Mouse (Mus musculus): ENCODE data around the gene Sugt1. TPM values are rescaled to one million over a fixed set of nuclear protein-coding genes. Genes with fewer than 3 reads are reported as not detected.

Gene Sugt1
- polyA plus RNA-seq (2016; fragmentation: Nextera tagmentation; extraction: Ambion mirVana) = 152 and 162 TPM in 2 replicates

- peak within 1 kb of the TSS; percentile 96 for H3K27ac ChIP-seq
- peak; percentile 97 for DNase-seq (ENCODE audit: extremely low spot score, low spot score)
- no peaks in the 10 kb centered on the region for H3K9me3 ChIP-seq
- H3K4me1 ChIP-seq = peaks cover 31% of the 10 kb centered on the region
- peak within 1 kb of the TSS; percentile 76 for H3K4me3 ChIP-seq
- no peaks in the 10 kb centered on the region for H3K27me3 ChIP-seq (ENCODE audit: poor library complexity, severe bottlenecking)
- H3K36me3 ChIP-seq (replicated peaks) = peaks cover 27% of the 10 kb centered on the region
- WGBS = under 1% methylated on average over 60 of the region's 60 CpGs
Measured at GRCm38 (mm10) chr14:79587139-79587851, at the start of gene Sugt1. Sugt1 (plus strand) TSS chr14:79587691.

GRCm38 (mm10) chr14:79537921-79538320, 49.6 kb upstream of the Sugt1 start:
- H3K4me3 ChIP-seq = no peak overlapping the region
- no peaks in the 10 kb centered on the region for H3K4me1 ChIP-seq
- no peaks in the 10 kb centered on the region for H3K36me3 ChIP-seq (replicated peaks)
- no peak overlapping the region for H3K27ac ChIP-seq
- no peak for DNase-seq (ENCODE audit: extremely low spot score, low spot score)
- no peaks in the 10 kb centered on the region for H3K9me3 ChIP-seq
- no peaks in the 10 kb centered on the region for H3K27me3 ChIP-seq (ENCODE audit: poor library complexity, severe bottlenecking)

- Histone ChIP-seq H3K4me1 (no peaks in the 10 kb centered on the region), H3K36me3 (replicated peaks) (no peaks in the 10 kb centered on the region), H3K9me3 (no peaks in the 10 kb centered on the region), H3K27me3 (ENCODE audit: poor library complexity, severe bottlenecking) (no peaks in the 10 kb centered on the region), H3K27ac (no peak overlapping the region), H3K4me3 (no peak overlapping the region)
- DNase-seq (ENCODE audit: extremely low spot score, low spot score) = no peak
Measured at GRCm38 (mm10) chr14:79541606-79542005, 45.9 kb upstream of the Sugt1 start.

- DNase-seq (ENCODE audit: extremely low spot score, low spot score) = no peak
- Histone ChIP-seq H3K36me3 (replicated peaks) (no peaks in the 10 kb centered on the region), H3K4me1 (no peaks in the 10 kb centered on the region), H3K4me3 (no peak overlapping the region), H3K27me3 (ENCODE audit: poor library complexity, severe bottlenecking) (no peaks in the 10 kb centered on the region), H3K9me3 (no peaks in the 10 kb centered on the region), H3K27ac (no peak overlapping the region)
- WGBS = 89% methylated on average over 7 of the region's 7 CpGs
Measured at GRCm38 (mm10) chr14:79549343-79549742, 38.1 kb upstream of the Sugt1 start.

- Histone ChIP-seq H3K4me3 (no peak overlapping the region), H3K27me3 (ENCODE audit: poor library complexity, severe bottlenecking) (no peaks in the 10 kb centered on the region), H3K27ac (no peak overlapping the region), H3K9me3 (no peaks in the 10 kb centered on the region), H3K36me3 (replicated peaks) (no peaks in the 10 kb centered on the region), H3K4me1 (no peaks in the 10 kb centered on the region)
- no peak for DNase-seq (ENCODE audit: extremely low spot score, low spot score)
- WGBS = 94% methylated on average over 2 of the region's 2 CpGs
Measured at GRCm38 (mm10) chr14:79551929-79552328, 35.6 kb upstream of the Sugt1 start.

GRCm38 (mm10) chr14:79552854-79553253, 34.6 kb upstream of the Sugt1 start:
- DNase-seq (ENCODE audit: extremely low spot score, low spot score) = no peak
- no peak overlapping the region for H3K27ac ChIP-seq
- H3K9me3 ChIP-seq = no peaks in the 10 kb centered on the region
- H3K36me3 ChIP-seq (replicated peaks) = no peaks in the 10 kb centered on the region
- no peak overlapping the region for H3K4me3 ChIP-seq
- H3K4me1 ChIP-seq = no peaks in the 10 kb centered on the region
- WGBS = 93% methylated on average over 1 of the region's 1 CpGs
- no peaks in the 10 kb centered on the region for H3K27me3 ChIP-seq (ENCODE audit: poor library complexity, severe bottlenecking)

- H3K36me3 ChIP-seq (replicated peaks) = 0 out of 2 replicates have a peak, but pooled peaks cover 3% of the 10 kb centered on the region
- H3K27ac ChIP-seq = no peak overlapping the region
- H3K27me3 ChIP-seq (ENCODE audit: poor library complexity, severe bottlenecking) = no peaks in the 10 kb centered on the region
- WGBS = 93% methylated on average over 1 of the region's 1 CpGs
- H3K4me3 ChIP-seq = no peak overlapping the region
- no peaks in the 10 kb centered on the region for H3K4me1 ChIP-seq
- no peaks in the 10 kb centered on the region for H3K9me3 ChIP-seq
- no peak for DNase-seq (ENCODE audit: extremely low spot score, low spot score)
Measured at GRCm38 (mm10) chr14:79557796-79558195, 29.7 kb upstream of the Sugt1 start.

- 22% methylated on average over 5 of the region's 5 CpGs for WGBS
- H3K4me3 ChIP-seq = no peak overlapping the region
- no peaks in the 10 kb centered on the region for H3K4me1 ChIP-seq
- H3K27ac ChIP-seq = no peak overlapping the region
- H3K9me3 ChIP-seq = no peaks in the 10 kb centered on the region
- H3K27me3 ChIP-seq (ENCODE audit: poor library complexity, severe bottlenecking) = no peaks in the 10 kb centered on the region
- 0 out of 2 replicates have a peak, but pooled peaks cover 3% of the 10 kb centered on the region for H3K36me3 ChIP-seq (replicated peaks)
- DNase-seq (ENCODE audit: extremely low spot score, low spot score) = peak; percentile 35
Measured at GRCm38 (mm10) chr14:79562745-79563144, 24.7 kb upstream of the Sugt1 start.

GRCm38 (mm10) chr14:79564784-79565183, 22.7 kb upstream of the Sugt1 start:
- no peak for DNase-seq (ENCODE audit: extremely low spot score, low spot score)
- no peaks in the 10 kb centered on the region for H3K27me3 ChIP-seq (ENCODE audit: poor library complexity, severe bottlenecking)
- no peak overlapping the region for H3K4me3 ChIP-seq
- no peak overlapping the region for H3K27ac ChIP-seq
- no peaks in the 10 kb centered on the region for H3K4me1 ChIP-seq
- no peaks in the 10 kb centered on the region for H3K9me3 ChIP-seq
- WGBS = 55% methylated on average over 6 of the region's 6 CpGs
- H3K36me3 ChIP-seq (replicated peaks) = 0 out of 2 replicates have a peak, but pooled peaks cover 3% of the 10 kb centered on the region

GRCm38 (mm10) chr14:79573482-79574191, 13.9 kb upstream of the Sugt1 start:
- no peak overlapping the region for H3K27ac ChIP-seq
- H3K4me1 ChIP-seq = no peaks in the 10 kb centered on the region
- DNase-seq (ENCODE audit: extremely low spot score, low spot score) = no peak
- peaks cover 6% of the 10 kb centered on the region; the same call in 1 of the 2 replicates for H3K36me3 ChIP-seq (replicated peaks)
- 93% methylated on average over 13 of the region's 13 CpGs for WGBS
- H3K4me3 ChIP-seq = no peak overlapping the region
- H3K27me3 ChIP-seq (ENCODE audit: poor library complexity, severe bottlenecking) = no peaks in the 10 kb centered on the region
- no peaks in the 10 kb centered on the region for H3K9me3 ChIP-seq

- Histone ChIP-seq H3K27ac (no peak overlapping the region), H3K27me3 (ENCODE audit: poor library complexity, severe bottlenecking) (no peaks in the 10 kb centered on the region), H3K4me3 (no peak overlapping the region), H3K9me3 (no peaks in the 10 kb centered on the region), H3K4me1 (no peaks in the 10 kb centered on the region), H3K36me3 (replicated peaks) (peaks cover 6% of the 10 kb centered on the region; the same call in 1 of the 2 replicates)
- 80% methylated on average over 1 of the region's 1 CpGs for WGBS
- no peak for DNase-seq (ENCODE audit: extremely low spot score, low spot score)
Measured at GRCm38 (mm10) chr14:79574361-79574760, 13.1 kb upstream of the Sugt1 start.

GRCm38 (mm10) chr14:79583526-79584245, 3.8 kb upstream of the Sugt1 start:
- H3K4me1 ChIP-seq = peaks cover 17% of the 10 kb centered on the region
- WGBS = 85% methylated on average over 5 of the region's 5 CpGs
- no peak for DNase-seq (ENCODE audit: extremely low spot score, low spot score)
- no peak overlapping the region for H3K27ac ChIP-seq
- H3K36me3 ChIP-seq (replicated peaks) = no peaks in the 10 kb centered on the region
- no peaks in the 10 kb centered on the region for H3K9me3 ChIP-seq
- H3K4me3 ChIP-seq = no peak overlapping the region
- H3K27me3 ChIP-seq (ENCODE audit: poor library complexity, severe bottlenecking) = no peaks in the 10 kb centered on the region

All from forebrain, embryonic 10.5 days (tissue).